In the genomic region with DNA sequence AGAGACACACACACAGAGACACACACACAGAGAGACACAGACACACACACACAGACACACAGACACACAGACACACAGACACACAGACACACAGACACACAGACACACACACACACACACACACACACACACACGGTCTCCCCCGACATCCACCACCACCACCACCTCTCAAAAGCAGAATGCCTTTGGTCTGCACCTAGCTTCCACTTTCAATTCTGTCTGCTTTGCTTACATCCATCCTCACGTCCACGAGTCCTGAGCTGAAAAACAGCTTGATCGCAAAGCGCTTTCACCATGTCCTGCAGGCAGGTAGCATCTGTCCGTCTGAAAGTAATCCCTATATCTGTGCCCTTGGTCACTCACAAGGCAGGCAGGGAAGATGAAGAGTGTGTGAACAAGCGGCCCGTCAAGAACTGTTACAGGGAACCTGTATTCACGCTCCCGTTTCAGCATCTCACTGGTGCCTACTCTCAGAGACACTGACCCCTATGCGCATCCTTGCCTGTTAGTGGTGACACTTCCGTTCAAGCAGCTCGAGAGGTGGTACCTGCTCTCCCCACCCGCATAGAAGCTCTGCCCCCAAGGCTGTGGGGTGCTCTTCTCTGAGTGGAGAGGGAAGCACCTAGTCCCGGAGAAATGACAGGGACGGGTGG, we compare ENCODE assay signal across 8 mouse cellular contexts. TPM values are rescaled to one million over a fixed set of nuclear protein-coding genes. Genes with fewer than 3 reads are reported as not detected.
DNase-seq lines count a peak whose midpoint lies in the region; ATAC-seq and TF ChIP-seq lines count a peak whose summit lies in the region.

No protein-coding gene starts in this region.

- peak overlapping the region; percentile 94 for H3ac ChIP-seq in C2C12 (ENCODE audit: control insufficient read depth, insufficient read length, low read depth)

- peaks cover 13% of the 10 kb centered on the region for H3K4me1 ChIP-seq in heart, embryonic 15.5 days (replicated peaks)
- peaks cover 7% of the 10 kb centered on the region; the same call in 1 of the 2 replicates for H3K4me1 ChIP-seq in liver, embryonic 12.5 days
- H3K4me1 ChIP-seq in neural tube, embryonic 14.5 days (ENCODE audit: control insufficient read depth, insufficient read depth, low read length) = 0 out of 2 replicates have a peak, but pooled peaks cover 7% of the 10 kb centered on the region

- H3K79me2 ChIP-seq in C2C12 (ENCODE audit: control insufficient read depth, insufficient read depth) = peaks cover 15% of the 10 kb centered on the region

- ATAC-seq in heart, embryonic 15.5 days (replicated peaks; ENCODE audit: insufficient number of reproducible peaks, insufficient read depth, low FRiP score, low read depth) = 0 out of 2 replicates have a peak, but pooled peaks have one; percentile 7
- ATAC-seq in liver, embryonic 12.5 days = no peak
- ATAC-seq in neural tube, embryonic 14.5 days (ENCODE audit: low read depth) = no peak
- ATAC-seq in monocyte, adult 5-6 weeks (replicated peaks; ENCODE audit: insufficient number of reproducible peaks, low FRiP score, low TSS enrichment, poor library complexity, severe bottlenecking) = no peak

- no peaks in the 10 kb centered on the region for H3K27me3 ChIP-seq in C2C12 (ENCODE audit: control insufficient read depth, insufficient read depth, insufficient read length)
- H3K27me3 ChIP-seq in heart, embryonic 15.5 days = no peaks in the 10 kb centered on the region
- peaks cover 63% of the 10 kb centered on the region for H3K27me3 ChIP-seq in liver, embryonic 12.5 days (replicated peaks)
- H3K27me3 ChIP-seq in neural tube, embryonic 14.5 days (ENCODE audit: control insufficient read depth, insufficient read depth, low read length) = 0 out of 2 replicates have a peak, but pooled peaks cover 8% of the 10 kb centered on the region

- peak overlapping the region; percentile 53; the same call in 1 of the 2 replicates for H3K27ac ChIP-seq in heart, embryonic 15.5 days
- no peak overlapping the region for H3K27ac ChIP-seq in liver, embryonic 12.5 days
- no peak overlapping the region for H3K27ac ChIP-seq in neural tube, embryonic 14.5 days (ENCODE audit: low read depth, low read length)

- DNase-seq in brain, embryonic 14.5 days (ENCODE audit: low read depth) = peak; percentile 13
- no peak for DNase-seq in cerebellum, adult 11 months
- no peak for DNase-seq in layer of hippocampus, adult 18-20 months (ENCODE audit: low spot score in 2 of 2)

- H3K9ac ChIP-seq in heart, embryonic 15.5 days = peak overlapping the region; percentile 63
- H3K9ac ChIP-seq in liver, embryonic 12.5 days = no peak overlapping the region
- H3K9ac ChIP-seq in neural tube, embryonic 14.5 days (replicated peaks; ENCODE audit: low read depth, low read length) = no peak overlapping the region

- H3K9me3 ChIP-seq in heart, embryonic 15.5 days (replicated peaks) = no peaks in the 10 kb centered on the region
- no peaks in the 10 kb centered on the region for H3K9me3 ChIP-seq in liver, embryonic 12.5 days (replicated peaks)
- H3K9me3 ChIP-seq in neural tube, embryonic 14.5 days (ENCODE audit: control insufficient read depth, low read length) = no peaks in the 10 kb centered on the region

- H3K79me3 ChIP-seq in C2C12 (ENCODE audit: low read depth) = no peaks in the 10 kb centered on the region

- WGBS in heart, embryonic 15.5 days = 30% methylated on average over 17 of the region's 17 CpGs
- WGBS in liver, embryonic 12.5 days (ENCODE audit: insufficient replicate concordance) = 29% methylated on average over 17 of the region's 17 CpGs
- 43% methylated on average over 17 of the region's 17 CpGs for WGBS in neural tube, embryonic 14.5 days

- TF ChIP-seq CTCF in C2C12 (IDR thresholded peaks at IDR 0.05; ENCODE audit: control insufficient read depth, insufficient read depth, insufficient read length) = no peak
- no peak for TF ChIP-seq CTCF in brain, embryonic 14.5 days (IDR thresholded peaks at IDR 0.05; ENCODE audit: borderline replicate concordance, extremely low read depth, insufficient read depth, insufficient read length)

- peak overlapping the region; percentile 91 for H3K4me2 ChIP-seq in heart, embryonic 15.5 days
- peak overlapping the region; percentile 66; the same call in 1 of the 2 replicates for H3K4me2 ChIP-seq in liver, embryonic 12.5 days
- peak overlapping the region; percentile 60; the same call in 1 of the 2 replicates for H3K4me2 ChIP-seq in neural tube, embryonic 14.5 days (ENCODE audit: low read depth, low read length)

- H3K4me3 ChIP-seq in C2C12 (ENCODE audit: insufficient read depth, poor library complexity, severe bottlenecking) = peak overlapping the region; percentile 47
- H3K4me3 ChIP-seq in heart, embryonic 15.5 days = peak overlapping the region; percentile 52
- no peak overlapping the region for H3K4me3 ChIP-seq in liver, embryonic 12.5 days
- H3K4me3 ChIP-seq in neural tube, embryonic 14.5 days (ENCODE audit: low read depth, low read length) = no peak overlapping the region; the same call in 1 of the 2 replicates

- no peak for TF ChIP-seq POLR2A in brain, embryonic 14.5 days (IDR thresholded peaks at IDR 0.05; ENCODE audit: borderline replicate concordance, extremely low read depth, insufficient read depth, insufficient read length, poor library complexity, severe bottlenecking)

- no peaks in the 10 kb centered on the region for H3K36me3 ChIP-seq in C2C12 (ENCODE audit: control insufficient read depth, insufficient read depth)
- no peaks in the 10 kb centered on the region for H3K36me3 ChIP-seq in heart, embryonic 15.5 days
- H3K36me3 ChIP-seq in liver, embryonic 12.5 days = no peaks in the 10 kb centered on the region
- no peaks in the 10 kb centered on the region for H3K36me3 ChIP-seq in neural tube, embryonic 14.5 days (ENCODE audit: control insufficient read depth, insufficient read depth, low read length)

TF ChIP-seq in C2C12, 6 proteins besides CTCF, POLR2A, EP300 and RAD21:
- no peak for TF ChIP-seq CEBPB (IDR thresholded peaks at IDR 0.05; ENCODE audit: low read depth)
- no peak for TF ChIP-seq FOSL1 (IDR thresholded peaks at IDR 0.05; ENCODE audit: insufficient read depth, low read length, poor library complexity, severe bottlenecking)
- TF ChIP-seq USF1 (IDR thresholded peaks at IDR 0.05; ENCODE audit: low read depth) = no peak
- no peak for TF ChIP-seq MAX (IDR thresholded peaks at IDR 0.05)
- TF ChIP-seq MYOD1 (IDR thresholded peaks at IDR 0.05; ENCODE audit: control insufficient read depth, insufficient read length, low read depth) = no peak
- no peak for TF ChIP-seq MYOG (IDR thresholded peaks at IDR 0.05; ENCODE audit: control insufficient read depth, extremely low read depth, insufficient read length)
TF ChIP-seq in C2C12: peak in this region for 0.

RNA-seq across cellular contexts. Expression of a gene that starts 1.5 kb away (rescaled TPM):
- polyA plus RNA-seq in C2C12 (2012; fragmentation: generic; extraction: Trizol) = 5.9 TPM
- polyA plus RNA-seq in brain, embryonic 14.5 days (2012; rRNA removed) = 1.1 and 2.1 TPM in 2 replicates
- 3.2 and 4.8 TPM in 2 replicates for polyA plus RNA-seq in heart, embryonic 15.5 days (2015; fragmentation: Nextera tagmentation; extraction: Ambion mirVana)
- 0.10 and 0.13 TPM in 2 replicates for polyA plus RNA-seq in liver, embryonic 12.5 days (2016; fragmentation: Nextera tagmentation; extraction: Ambion mirVana)
- polyA plus RNA-seq in neural tube, embryonic 14.5 days (2014; fragmentation: Nextera tagmentation; extraction: Ambion mirVana) = 1.7 and 1.9 TPM in 2 replicates
- not detected in 3 replicates for total RNA-seq in monocyte, adult 5-6 weeks (2017)
- total RNA-seq in layer of hippocampus, adult 18-20 months (2021) = 1 to 10 TPM; 2.9 to 4.5 TPM

Comparison
In these comparisons a context has a peak if more than half of its experiments do, and no peak if none do; other contexts are left out.
1. H3K4me3 ChIP-seq: peak in C2C12 (single experiment) and heart, embryonic 15.5 days (single experiment); none in liver, embryonic 12.5 days (single experiment) and neural tube, embryonic 14.5 days (single experiment).
2. Peak in every context shown above with its lines, with median percentiles within 50 percentile points of each other: H3K4me2 ChIP-seq.